20 mouse cellular contexts compared by ENCODE assay signal in genomic region chr2:146281346-146281745, GRCm38 (mm10). TPM values are rescaled to one million over a fixed set of nuclear protein-coding genes. Genes with fewer than 3 reads are reported as not detected.
DNase-seq lines count a peak whose midpoint lies in the region; ATAC-seq lines count a peak whose summit lies in the region.
"Had no signal": no experiment of that assay in that cellular context is flagged by ENCODE, and none has a peak within 500 bp of the region (broad histone marks: within the 10 kb centered on the region; RNA-seq: fewer than 3 reads in every experiment).

No protein-coding gene starts in this region.

- no peak for DNase-seq in liver
- DNase-seq in hindbrain, embryonic 14.5 days (ENCODE audit: low spot score), result no peak
- DNase-seq in midbrain, embryonic 14.5 days, result no peak
- no peak for DNase-seq in lung, postnatal 25 days (ENCODE audit: low spot score)
- DNase-seq: adrenal gland, postnatal 10 days; cerebellum, adult 9-10 months; heart, adult 11 months; kidney, adult 2 months; kidney, postnatal 25 days; right cerebral cortex, postnatal 4 days had no signal

- H3K27me3 ChIP-seq in liver, embryonic 12.5 days (replicated peaks), result no peaks in the 10 kb centered on the region
- H3K27me3 ChIP-seq in forebrain, embryonic 13.5 days, result no peaks in the 10 kb centered on the region
- H3K27me3 ChIP-seq in hindbrain, embryonic 14.5 days (ENCODE audit: control insufficient read depth, insufficient read depth, low read length), result no peaks in the 10 kb centered on the region
- H3K27me3 ChIP-seq in midbrain, embryonic 14.5 days (ENCODE audit: control insufficient read depth, insufficient read depth, low read length), result no peaks in the 10 kb centered on the region
- H3K27me3 ChIP-seq in kidney, embryonic 15.5 days, result no peaks in the 10 kb centered on the region
- H3K27me3 ChIP-seq in intestine, embryonic 16.5 days (replicated peaks; ENCODE audit: control insufficient read depth, insufficient read depth, low read length), result no peaks in the 10 kb centered on the region
- H3K27me3 ChIP-seq: embryonic facial prominence, embryonic 12.5 days; limb, embryonic 13.5 days; lung, embryonic 15.5 days; neural tube, embryonic 15.5 days had no signal

- no peak overlapping the region for H3K4me3 ChIP-seq in liver, embryonic 12.5 days
- H3K4me3 ChIP-seq in forebrain, embryonic 13.5 days, result no peak overlapping the region
- H3K4me3 ChIP-seq in hindbrain, embryonic 14.5 days (replicated peaks; ENCODE audit: low read length), result no peak overlapping the region
- no peak overlapping the region for H3K4me3 ChIP-seq in midbrain, embryonic 14.5 days (replicated peaks; ENCODE audit: low read depth, low read length)
- H3K4me3 ChIP-seq in kidney, embryonic 15.5 days (replicated peaks), result no peak overlapping the region
- H3K4me3 ChIP-seq in intestine, embryonic 16.5 days (ENCODE audit: low read length), result no peak overlapping the region
- H3K4me3 ChIP-seq: embryonic facial prominence, embryonic 12.5 days; limb, embryonic 13.5 days; lung, embryonic 15.5 days; neural tube, embryonic 15.5 days had no signal

- H3K4me1 ChIP-seq in liver, embryonic 12.5 days, result peaks cover 15% of the 10 kb centered on the region
- H3K4me1 ChIP-seq in forebrain, embryonic 13.5 days, result peaks cover 50% of the 10 kb centered on the region
- H3K4me1 ChIP-seq in hindbrain, embryonic 14.5 days (replicated peaks; ENCODE audit: control insufficient read depth, insufficient read depth, low read length), result peaks cover 32% of the 10 kb centered on the region
- peaks cover 33% of the 10 kb centered on the region for H3K4me1 ChIP-seq in midbrain, embryonic 14.5 days (ENCODE audit: control insufficient read depth, insufficient read depth, low read length)
- peaks cover 6% of the 10 kb centered on the region; the same call in 1 of the 2 replicates for H3K4me1 ChIP-seq in kidney, embryonic 15.5 days
- 0 out of 2 replicates have a peak, but pooled peaks cover 5% of the 10 kb centered on the region for H3K4me1 ChIP-seq in intestine, embryonic 16.5 days (ENCODE audit: control insufficient read depth, insufficient read depth, low read length)
- H3K4me1 ChIP-seq: lung, embryonic 15.5 days had no signal

- no peak overlapping the region for H3K27ac ChIP-seq in liver, embryonic 12.5 days
- H3K27ac ChIP-seq in forebrain, embryonic 13.5 days, result peak overlapping the region; percentile 86
- peak overlapping the region; percentile 23; the same call in 1 of the 2 replicates for H3K27ac ChIP-seq in hindbrain, embryonic 14.5 days
- peak overlapping the region; percentile 65 for H3K27ac ChIP-seq in midbrain, embryonic 14.5 days (replicated peaks; ENCODE audit: low read depth, low read length)
- H3K27ac ChIP-seq in kidney, embryonic 15.5 days, result no peak overlapping the region
- no peak overlapping the region for H3K27ac ChIP-seq in intestine, embryonic 16.5 days (ENCODE audit: low read length)
- H3K27ac ChIP-seq: embryonic facial prominence, embryonic 12.5 days; limb, embryonic 13.5 days; lung, embryonic 15.5 days; neural tube, embryonic 15.5 days had no signal

- no peak overlapping the region for H3K4me2 ChIP-seq in liver, embryonic 12.5 days
- H3K4me2 ChIP-seq in forebrain, embryonic 13.5 days, result no peak overlapping the region
- no peak overlapping the region for H3K4me2 ChIP-seq in hindbrain, embryonic 14.5 days (replicated peaks)
- H3K4me2 ChIP-seq in midbrain, embryonic 14.5 days (ENCODE audit: low read length), result no peak overlapping the region
- no peak overlapping the region for H3K4me2 ChIP-seq in kidney, embryonic 15.5 days
- H3K4me2 ChIP-seq in intestine, embryonic 16.5 days (ENCODE audit: low read depth, low read length), result no peak overlapping the region
- H3K4me2 ChIP-seq: embryonic facial prominence, embryonic 12.5 days; limb, embryonic 13.5 days; lung, embryonic 15.5 days; neural tube, embryonic 15.5 days had no signal

- H3K9ac ChIP-seq in liver, embryonic 12.5 days, result no peak overlapping the region
- no peak overlapping the region for H3K9ac ChIP-seq in forebrain, embryonic 13.5 days
- no peak overlapping the region for H3K9ac ChIP-seq in hindbrain, embryonic 14.5 days
- no peak overlapping the region for H3K9ac ChIP-seq in midbrain, embryonic 14.5 days (replicated peaks; ENCODE audit: low read length)
- H3K9ac ChIP-seq in kidney, embryonic 15.5 days, result no peak overlapping the region
- no peak overlapping the region for H3K9ac ChIP-seq in intestine, embryonic 16.5 days (ENCODE audit: low read depth, low read length)
- H3K9ac ChIP-seq: embryonic facial prominence, embryonic 12.5 days; limb, embryonic 13.5 days; lung, embryonic 15.5 days; neural tube, embryonic 15.5 days had no signal

- no peaks in the 10 kb centered on the region for H3K9me3 ChIP-seq in liver, embryonic 12.5 days (replicated peaks)
- no peaks in the 10 kb centered on the region for H3K9me3 ChIP-seq in forebrain, embryonic 13.5 days (replicated peaks)
- no peaks in the 10 kb centered on the region for H3K9me3 ChIP-seq in hindbrain, embryonic 14.5 days (ENCODE audit: control insufficient read depth, low read length)
- no peaks in the 10 kb centered on the region for H3K9me3 ChIP-seq in midbrain, embryonic 14.5 days (ENCODE audit: control insufficient read depth, low read length)
- H3K9me3 ChIP-seq in kidney, embryonic 15.5 days (replicated peaks), result no peaks in the 10 kb centered on the region
- H3K9me3 ChIP-seq in intestine, embryonic 16.5 days (ENCODE audit: control insufficient read depth, low read length), result no peaks in the 10 kb centered on the region
- H3K9me3 ChIP-seq: embryonic facial prominence, embryonic 12.5 days; limb, embryonic 13.5 days; lung, embryonic 15.5 days; neural tube, embryonic 15.5 days had no signal

- H3K36me3 ChIP-seq in liver, embryonic 12.5 days, result no peaks in the 10 kb centered on the region
- H3K36me3 ChIP-seq in forebrain, embryonic 13.5 days (ENCODE audit: poor library complexity, severe bottlenecking), result no peaks in the 10 kb centered on the region
- H3K36me3 ChIP-seq in hindbrain, embryonic 14.5 days (replicated peaks; ENCODE audit: control insufficient read depth, insufficient read depth), result no peaks in the 10 kb centered on the region
- no peaks in the 10 kb centered on the region for H3K36me3 ChIP-seq in midbrain, embryonic 14.5 days (ENCODE audit: control insufficient read depth, insufficient read depth, low read length)
- H3K36me3 ChIP-seq in kidney, embryonic 15.5 days, result no peaks in the 10 kb centered on the region
- H3K36me3 ChIP-seq in intestine, embryonic 16.5 days (ENCODE audit: control insufficient read depth, insufficient read depth, low read length), result no peaks in the 10 kb centered on the region
- H3K36me3 ChIP-seq: embryonic facial prominence, embryonic 12.5 days; limb, embryonic 13.5 days; lung, embryonic 15.5 days; neural tube, embryonic 15.5 days had no signal

- peak; percentile 37; the same call in 1 of the 2 replicates for ATAC-seq in liver, embryonic 12.5 days
- no peak for ATAC-seq in forebrain, embryonic 13.5 days
- no peak for ATAC-seq in hindbrain, embryonic 14.5 days (ENCODE audit: low FRiP score)
- ATAC-seq in midbrain, embryonic 14.5 days (ENCODE audit: low FRiP score, low TSS enrichment), result no peak
- ATAC-seq in kidney, embryonic 15.5 days (replicated peaks; ENCODE audit: low FRiP score), result no peak
- ATAC-seq in intestine, embryonic 16.5 days, result no peak

- 40% methylated on average over 6 of the region's 6 CpGs for whole genome bisulfite sequencing in liver, embryonic 12.5 days (ENCODE audit: insufficient replicate concordance)
- 37% methylated on average over 6 of the region's 6 CpGs for WGBS in forebrain, embryonic 13.5 days
- 31% methylated on average over 6 of the region's 6 CpGs for WGBS in hindbrain, embryonic 14.5 days
- 34% methylated on average over 6 of the region's 6 CpGs for WGBS in midbrain, embryonic 14.5 days
- WGBS in kidney, embryonic 15.5 days, result 74% methylated on average over 6 of the region's 6 CpGs
- WGBS in intestine, embryonic 16.5 days, result 69% methylated on average over 6 of the region's 6 CpGs

RNA-seq across cellular contexts. Expression of gene Insm1, which starts 59.6 kb away (rescaled TPM):
- polyA plus RNA-seq in liver, embryonic 12.5 days (2016; fragmentation: Nextera tagmentation; extraction: Ambion mirVana), result not detected in 2 replicates
- polyA plus RNA-seq in forebrain, embryonic 13.5 days (2015; fragmentation: Nextera tagmentation; extraction: Ambion mirVana), result 10.0 and 12.8 TPM in 2 replicates
- polyA plus RNA-seq in hindbrain, embryonic 14.5 days (2014; fragmentation: Nextera tagmentation; extraction: Ambion mirVana), result 2.6 and 4.1 TPM in 2 replicates
- 5.8 and 7.6 TPM in 2 replicates for polyA plus RNA-seq in midbrain, embryonic 14.5 days (2014; fragmentation: Nextera tagmentation; extraction: Ambion mirVana)
- 0.05 and 0.16 TPM in 2 replicates for polyA plus RNA-seq in kidney, embryonic 15.5 days (2015; fragmentation: Nextera tagmentation; extraction: Ambion mirVana)
- 0.35 and 0.54 TPM in 2 replicates for polyA plus RNA-seq in intestine, embryonic 16.5 days (2015; fragmentation: Nextera tagmentation; extraction: Ambion mirVana)
- polyA plus RNA-seq: heart, embryonic 14.5 days; limb, embryonic 13.5 days; testis, adult 2 months had no signal

Comparison
In these comparisons a context has a peak if more than half of its experiments do, and no peak if none do; other contexts are left out.
1. H3K27ac ChIP-seq: peak in forebrain, embryonic 13.5 days (single experiment), hindbrain, embryonic 14.5 days (single experiment) and midbrain, embryonic 14.5 days (single experiment); none in liver, embryonic 12.5 days (single experiment), kidney, embryonic 15.5 days (single experiment) and intestine, embryonic 16.5 days (single experiment).